ENCODE assay signal across 13 mouse cellular contexts in the genomic region with DNA sequence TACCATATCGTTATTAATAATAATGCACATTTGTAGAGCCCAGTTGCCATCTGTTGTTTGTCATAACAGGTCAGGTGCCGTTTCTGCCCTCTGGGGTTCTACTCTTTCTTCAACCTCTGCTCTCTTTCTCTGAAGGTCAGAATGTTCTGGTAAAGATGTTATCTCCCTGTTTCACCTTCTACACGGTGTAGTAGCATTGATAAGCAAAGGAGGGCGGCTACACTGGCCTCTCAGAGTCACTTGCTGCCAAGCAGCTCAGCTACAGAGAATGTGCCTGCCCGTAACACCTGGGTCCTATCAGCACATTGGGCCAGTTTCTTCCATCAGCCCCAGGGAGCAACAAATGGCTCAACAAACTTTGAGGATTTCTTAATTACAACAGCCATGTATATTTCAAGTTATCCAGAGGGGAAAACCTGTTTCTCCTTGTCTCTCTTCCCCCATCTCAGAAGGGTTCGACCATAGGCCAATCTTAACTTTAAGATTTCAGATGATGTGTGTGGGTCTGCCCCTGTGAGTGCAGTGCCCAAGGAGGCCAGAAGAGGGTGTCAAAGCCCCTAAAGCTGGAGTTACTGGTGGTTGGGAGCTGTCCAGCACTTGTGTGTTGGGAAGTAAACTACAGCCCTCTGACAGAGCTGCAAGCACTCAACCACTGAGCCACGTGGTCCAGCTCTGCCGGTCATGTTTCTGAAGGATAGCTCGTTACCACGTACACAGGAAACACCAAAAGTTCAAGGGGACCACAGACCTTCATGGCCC. TPM values are rescaled to one million over a fixed set of nuclear protein-coding genes. Genes with fewer than 3 reads are reported as not detected.
DNase-seq lines count a peak whose midpoint lies in the region; ATAC-seq and TF ChIP-seq lines count a peak whose summit lies in the region.
"Had no signal": no experiment of that assay in that cellular context is flagged by ENCODE, and none has a peak within 500 bp of the region (broad histone marks: within the 10 kb centered on the region; RNA-seq: fewer than 3 reads in every experiment).

No protein-coding gene starts in this region.

- no peaks in the 10 kb centered on the region for H3K4me1 ChIP-seq in kidney, postnatal 0 days (replicated peaks; ENCODE audit: insufficient read depth, low read length)
- no peaks in the 10 kb centered on the region for H3K4me1 ChIP-seq in intestine, embryonic 15.5 days (replicated peaks)
- no peaks in the 10 kb centered on the region for H3K4me1 ChIP-seq in forebrain, embryonic 11.5 days (replicated peaks; ENCODE audit: control insufficient read depth, insufficient read depth, low read length)
- H3K4me1 ChIP-seq: heart, embryonic 13.5 days had no signal

- no peak for ATAC-seq in kidney, postnatal 0 days (replicated peaks; ENCODE audit: low FRiP score, low read depth)
- peak; percentile 48 for ATAC-seq in intestine, embryonic 15.5 days
- no peak for ATAC-seq in forebrain, embryonic 11.5 days (replicated peaks; ENCODE audit: low FRiP score)
- ATAC-seq: hindbrain, embryonic 16.5 days had no signal

- H3K9ac ChIP-seq in kidney, postnatal 0 days (ENCODE audit: low read depth, low read length) = no peak overlapping the region
- H3K9ac ChIP-seq in intestine, embryonic 15.5 days = no peak overlapping the region
- H3K9ac ChIP-seq in forebrain, embryonic 11.5 days (ENCODE audit: low read length) = no peak overlapping the region
- H3K9ac ChIP-seq: heart, embryonic 13.5 days had no signal

- no peak overlapping the region for H3K4me3 ChIP-seq in kidney, postnatal 0 days (replicated peaks; ENCODE audit: low read depth, low read length)
- no peak overlapping the region for H3K4me3 ChIP-seq in intestine, embryonic 15.5 days (replicated peaks)
- H3K4me3 ChIP-seq in forebrain, embryonic 11.5 days (ENCODE audit: low read depth, low read length) = no peak overlapping the region
- H3K4me3 ChIP-seq: heart, embryonic 13.5 days had no signal

- H3K4me2 ChIP-seq in kidney, postnatal 0 days (ENCODE audit: low read length) = no peak overlapping the region
- H3K4me2 ChIP-seq in intestine, embryonic 15.5 days (replicated peaks) = no peak overlapping the region
- H3K4me2 ChIP-seq in forebrain, embryonic 11.5 days (ENCODE audit: low read depth, low read length, severe bottlenecking) = no peak overlapping the region
- H3K4me2 ChIP-seq: heart, embryonic 13.5 days had no signal

- WGBS in kidney, postnatal 0 days = 89% methylated on average over 10 of the region's 10 CpGs
- WGBS in intestine, embryonic 15.5 days = 79% methylated on average over 10 of the region's 10 CpGs
- 89% methylated on average over 10 of the region's 10 CpGs for WGBS in forebrain, embryonic 11.5 days

- peak; percentile 35; the same call in 1 of the 2 replicates for TF ChIP-seq CTCF in kidney, postnatal 0 days (IDR thresholded peaks at IDR 0.05; ENCODE audit: low read depth)

- no peaks in the 10 kb centered on the region for H3K27me3 ChIP-seq in kidney, postnatal 0 days (ENCODE audit: insufficient read depth, low read length)
- H3K27me3 ChIP-seq in intestine, embryonic 15.5 days (replicated peaks) = no peaks in the 10 kb centered on the region
- H3K27me3 ChIP-seq in forebrain, embryonic 11.5 days (ENCODE audit: control insufficient read depth, insufficient read depth, low read length) = no peaks in the 10 kb centered on the region
- H3K27me3 ChIP-seq: heart, embryonic 13.5 days had no signal

- no peak for DNase-seq in kidney, postnatal 0 days (ENCODE audit: low spot score)
- no peak for DNase-seq in kidney, postnatal 14 days
- DNase-seq in 3T3-L1 (ENCODE audit: low read depth, low spot score) (peak; percentile 56), ES-CJ7 (ENCODE audit: low read depth, low spot score) (peak; percentile 76)
- DNase-seq in forebrain, embryonic 11.5 days (ENCODE audit: low spot score) = no peak
- no peak for DNase-seq in gastrocnemius, postnatal 10 days
- DNase-seq in gastrocnemius, adult 8-10 months (ENCODE audit: low spot score in 2 of 2) = no peak
- DNase-seq: adrenal gland, postnatal 25 days; cerebellum, adult 11-12 months had no signal

- H3K36me3 ChIP-seq in kidney, postnatal 0 days (ENCODE audit: insufficient read depth, low read length) = 0 out of 2 replicates have a peak, but pooled peaks cover 11% of the 10 kb centered on the region
- H3K36me3 ChIP-seq in intestine, embryonic 15.5 days = peaks cover 7% of the 10 kb centered on the region
- H3K36me3 ChIP-seq in forebrain, embryonic 11.5 days (ENCODE audit: control insufficient read depth, insufficient read depth, low read length) = no peaks in the 10 kb centered on the region
- H3K36me3 ChIP-seq: G1E had no signal

- no peak overlapping the region for H3K27ac ChIP-seq in kidney, postnatal 0 days
- H3K27ac ChIP-seq in intestine, embryonic 15.5 days = peak overlapping the region; percentile 59
- no peak overlapping the region for H3K27ac ChIP-seq in forebrain, embryonic 11.5 days (ENCODE audit: low read depth, low read length)
- H3K27ac ChIP-seq: heart, embryonic 13.5 days had no signal

- no peaks in the 10 kb centered on the region for H3K9me3 ChIP-seq in kidney, postnatal 0 days (replicated peaks; ENCODE audit: low read length)
- H3K9me3 ChIP-seq in intestine, embryonic 15.5 days = no peaks in the 10 kb centered on the region
- no peaks in the 10 kb centered on the region for H3K9me3 ChIP-seq in forebrain, embryonic 11.5 days (ENCODE audit: control insufficient read depth, low read length)
- H3K9me3 ChIP-seq: heart, embryonic 13.5 days had no signal

RNA-seq across cellular contexts. Expression of a gene that starts 21.1 kb away (rescaled TPM):
- 25.7 and 28.4 TPM in 2 replicates for polyA plus RNA-seq in kidney, postnatal 0 days (2015; fragmentation: Nextera tagmentation; extraction: Ambion mirVana)
- 31.2 and 31.7 TPM in 2 replicates for polyA plus RNA-seq in intestine, embryonic 15.5 days (2015; fragmentation: Nextera tagmentation; extraction: Ambion mirVana)
- 44.2 and 46.8 TPM in 2 replicates for polyA plus RNA-seq in forebrain, embryonic 11.5 days (2014; fragmentation: Nextera tagmentation; extraction: Ambion mirVana)
- 1 to 10 TPM; 3.9 to 5.8 TPM for total RNA-seq in gastrocnemius, postnatal 10 days (2021)
- total RNA-seq in gastrocnemius, adult 8-10 months (2022) = 1 to 10 TPM; 2.1 to 2.6 (median 2.4) TPM

RNA-seq across cellular contexts. Expression of a gene that starts 39.1 kb away (rescaled TPM):
- 76.3 and 80.8 TPM in 2 replicates for polyA plus RNA-seq in kidney, postnatal 0 days (2015; fragmentation: Nextera tagmentation; extraction: Ambion mirVana)
- polyA plus RNA-seq in intestine, embryonic 15.5 days (2015; fragmentation: Nextera tagmentation; extraction: Ambion mirVana) = 345 and 376 TPM in 2 replicates
- 5.7 and 6.1 TPM in 2 replicates for polyA plus RNA-seq in forebrain, embryonic 11.5 days (2014; fragmentation: Nextera tagmentation; extraction: Ambion mirVana)
- 10 to 100 TPM; 26.8 to 31.3 TPM for total RNA-seq in gastrocnemius, postnatal 10 days (2021)
- 10 to 100 TPM; 14.2 to 26.6 (median 21.2) TPM for total RNA-seq in gastrocnemius, adult 8-10 months (2022)

Comparison
In these comparisons a context has a peak if more than half of its experiments do, and no peak if none do; other contexts are left out.
1. DNase-seq: peak in 3T3-L1 (single experiment) and ES-CJ7 (single experiment); none in kidney, postnatal 0 days (single experiment), kidney, postnatal 14 days (single experiment), forebrain, embryonic 11.5 days (single experiment), gastrocnemius, postnatal 10 days (single experiment) and gastrocnemius, adult 8-10 months (0 of 2).
2. RNA of a gene that starts 39.1 kb away (polyA plus RNA-seq): 345 to 376 TPM in intestine, embryonic 15.5 days and 76.3 to 80.8 TPM in kidney, postnatal 0 days; 5.7 to 6.1 TPM in forebrain, embryonic 11.5 days; every median in the first group is over 10 times any median in the second.